8 mouse cellular contexts compared by ENCODE assay signal in genomic region chr6:50111111-50111655, GRCm38 (mm10). TPM values are rescaled to one million over a fixed set of nuclear protein-coding genes. Genes with fewer than 3 reads are reported as not detected.
DNase-seq lines count a peak whose midpoint lies in the region; ATAC-seq and TF ChIP-seq lines count a peak whose summit lies in the region.

No protein-coding gene starts in this region.

- peaks cover 26% of the 10 kb centered on the region for H3K4me1 ChIP-seq in heart, embryonic 13.5 days
- peaks cover 1% of the 10 kb centered on the region; the same call in 1 of the 2 replicates for H3K4me1 ChIP-seq in bone marrow, adult 2 months (ENCODE audit: control insufficient read depth, insufficient read depth, low read length)
- H3K4me1 ChIP-seq in hindbrain, embryonic 12.5 days, result peaks cover 13% of the 10 kb centered on the region
- peaks cover 7% of the 10 kb centered on the region for H3K4me1 ChIP-seq in midbrain, embryonic 14.5 days (ENCODE audit: control insufficient read depth, insufficient read depth, low read length)

- no peaks in the 10 kb centered on the region for H3K36me3 ChIP-seq in heart, embryonic 13.5 days
- no peaks in the 10 kb centered on the region for H3K36me3 ChIP-seq in hindbrain, embryonic 12.5 days
- H3K36me3 ChIP-seq in midbrain, embryonic 14.5 days (ENCODE audit: control insufficient read depth, insufficient read depth, low read length), result no peaks in the 10 kb centered on the region

- H3K27ac ChIP-seq in heart, embryonic 13.5 days (replicated peaks), result peak overlapping the region; percentile 82
- H3K27ac ChIP-seq in bone marrow, adult 2 months (ENCODE audit: control insufficient read depth, insufficient read depth, low read depth, low read length, poor library complexity), result no peak overlapping the region
- no peak overlapping the region for H3K27ac ChIP-seq in hindbrain, embryonic 12.5 days
- H3K27ac ChIP-seq in midbrain, embryonic 14.5 days (replicated peaks; ENCODE audit: low read depth, low read length), result no peak overlapping the region

- TF ChIP-seq POLR2A in bone marrow, adult 2 months (IDR thresholded peaks at IDR 0.05; ENCODE audit: borderline replicate concordance, control insufficient read depth, low read depth, low read length), result no peak

- H3K4me3 ChIP-seq in heart, embryonic 13.5 days, result peak overlapping the region; percentile 88
- peak overlapping the region; percentile 83 for H3K4me3 ChIP-seq in bone marrow, adult 2 months (replicated peaks; ENCODE audit: control insufficient read depth, low read depth, low read length)
- H3K4me3 ChIP-seq in hindbrain, embryonic 12.5 days, result peak overlapping the region; percentile 87
- peak overlapping the region; percentile 75 for H3K4me3 ChIP-seq in midbrain, embryonic 14.5 days (replicated peaks; ENCODE audit: low read depth, low read length)

- no peaks in the 10 kb centered on the region for H3K9me3 ChIP-seq in heart, embryonic 13.5 days
- no peaks in the 10 kb centered on the region for H3K9me3 ChIP-seq in hindbrain, embryonic 12.5 days (replicated peaks)
- H3K9me3 ChIP-seq in midbrain, embryonic 14.5 days (ENCODE audit: control insufficient read depth, low read length), result no peaks in the 10 kb centered on the region

- TF ChIP-seq CTCF in bone marrow, adult 2 months (IDR thresholded peaks at IDR 0.05; ENCODE audit: control insufficient read depth, insufficient read depth, low read length), result no peak

- 9% methylated on average over 6 of the region's 6 CpGs for WGBS in heart, embryonic 13.5 days
- WGBS in bone marrow, adult 2 months, result 5% methylated on average over 6 of the region's 6 CpGs
- WGBS in hindbrain, embryonic 12.5 days, result 8% methylated on average over 6 of the region's 6 CpGs
- 10% methylated on average over 6 of the region's 6 CpGs for WGBS in midbrain, embryonic 14.5 days

- ATAC-seq in heart, embryonic 13.5 days (ENCODE audit: extremely low read depth, insufficient number of reproducible peaks, low FRiP score, low TSS enrichment), result no peak
- no peak for ATAC-seq in hindbrain, embryonic 12.5 days (ENCODE audit: low FRiP score)
- ATAC-seq in midbrain, embryonic 14.5 days (ENCODE audit: low FRiP score, low TSS enrichment), result no peak

- peaks cover 7% of the 10 kb centered on the region for H3K27me3 ChIP-seq in heart, embryonic 13.5 days (replicated peaks)
- no peaks in the 10 kb centered on the region for H3K27me3 ChIP-seq in hindbrain, embryonic 12.5 days
- no peaks in the 10 kb centered on the region for H3K27me3 ChIP-seq in midbrain, embryonic 14.5 days (ENCODE audit: control insufficient read depth, insufficient read depth, low read length)

- DNase-seq in heart, postnatal 36 days, result no peak
- DNase-seq in midbrain, embryonic 14.5 days, result peak; percentile 37
- no peak for DNase-seq in frontal cortex, postnatal 14 days (ENCODE audit: low spot score in 2 of 2)
- no peak for DNase-seq in thymus, postnatal 4 days
- DNase-seq in layer of hippocampus, adult 18-20 months (ENCODE audit: low spot score in 2 of 2), result no peak

- peak overlapping the region; percentile 94 for H3K9ac ChIP-seq in heart, embryonic 13.5 days
- H3K9ac ChIP-seq in hindbrain, embryonic 12.5 days, result peak overlapping the region; percentile 91
- H3K9ac ChIP-seq in midbrain, embryonic 14.5 days (replicated peaks; ENCODE audit: low read length), result peak overlapping the region; percentile 80

- intact Hi-C loops in heart, postnatal 36 days (cut with DNase I), result loop anchor here (5.0 kb wide), 3 partner anchors 51 to 594 kb away; no protein-coding TSS in a partner anchor

- H3K4me2 ChIP-seq in heart, embryonic 13.5 days, result peak overlapping the region; percentile 88
- peak overlapping the region; percentile 77 for H3K4me2 ChIP-seq in hindbrain, embryonic 12.5 days (replicated peaks)
- peak overlapping the region; percentile 85 for H3K4me2 ChIP-seq in midbrain, embryonic 14.5 days (ENCODE audit: low read length)

RNA-seq across cellular contexts. Expression of gene Mpp6, which starts 1.1 kb away (rescaled TPM):
- 56.9 and 63.1 TPM in 2 replicates for polyA plus RNA-seq in heart, embryonic 13.5 days (2015; fragmentation: Nextera tagmentation; extraction: Ambion mirVana)
- total RNA-seq in heart, postnatal 36 days (2021), result 10 to 100 TPM; 59.2 to 64.2 TPM
- polyA plus RNA-seq in bone marrow, adult 2 months (2011; ENCODE audit: insufficient read depth, insufficient read length, low replicate concordance, missing spikeins), result 14.9 and 41.7 TPM in 2 replicates
- polyA plus RNA-seq in hindbrain, embryonic 12.5 days (2016; fragmentation: Nextera tagmentation; extraction: Ambion mirVana), result 76.9 and 80.7 TPM in 2 replicates
- polyA plus RNA-seq in midbrain, embryonic 14.5 days (2014; fragmentation: Nextera tagmentation; extraction: Ambion mirVana), result 54.2 and 63.1 TPM in 2 replicates
- total RNA-seq in layer of hippocampus, adult 18-20 months (2021), result 10 to 100 TPM; 93.0 to 96.0 TPM
